Mouse (Mus musculus): ENCODE results near the gene Peg3. TPM values are rescaled to one million over a fixed set of nuclear protein-coding genes. Genes with fewer than 3 reads are reported as not detected.

The Peg3 gene
- total and polyA plus RNA-seq, 3 experiments = not detected

DNA sequence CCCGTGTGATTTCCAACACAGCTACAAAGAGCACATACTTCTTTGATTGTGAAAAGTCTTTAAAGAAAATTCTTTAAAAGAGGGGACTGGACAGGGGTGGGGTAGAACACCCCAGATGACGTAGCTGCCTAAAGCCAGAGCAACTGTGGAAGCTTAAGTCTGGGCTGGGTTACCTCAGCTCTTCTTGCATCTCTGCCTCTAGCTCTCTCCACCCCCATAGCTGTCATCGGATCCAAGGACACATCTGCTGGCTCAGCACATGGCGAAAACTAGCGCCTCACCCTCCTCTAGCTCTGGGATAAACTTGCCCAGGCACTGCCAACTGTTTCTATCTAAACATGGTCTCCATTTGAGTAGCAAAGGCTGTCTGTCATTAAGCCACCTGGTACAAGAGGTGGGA lies 35.0 kb upstream of the Peg3 start:
- TF ChIP-seq GATA1 (IDR thresholded peaks at IDR 0.05; ENCODE audit: low read depth, low read length) (no peak), ZMIZ1 (IDR thresholded peaks at IDR 0.05; ENCODE audit: low read depth, low read length) (no peak), ELF1 (IDR thresholded peaks at IDR 0.05; ENCODE audit: low read depth, low read length) (no peak), ETS1 (IDR thresholded peaks at IDR 0.05; ENCODE audit: low read depth, low read length) (no peak), NRF1 (IDR thresholded peaks at IDR 0.05; ENCODE audit: insufficient read depth, low read depth, low read length, poor library complexity, severe bottlenecking) (no peak), NELFE (IDR thresholded peaks at IDR 0.05; ENCODE audit: low read depth, low read length) (no peak), EP300 (IDR thresholded peaks at IDR 0.05; ENCODE audit: low read depth in 1 of 2, low read length in 2 of 2) (no peak), ZC3H11A (IDR thresholded peaks at IDR 0.05; ENCODE audit: low read depth, low read length) (no peak), JUND (IDR thresholded peaks at IDR 0.05; ENCODE audit: low read depth, low read length) (no peak), MAZ (IDR thresholded peaks at IDR 0.05; ENCODE audit: low read depth, low read length) (no peak), USF1 (IDR thresholded peaks at IDR 0.05; ENCODE audit: low read depth, low read length) (no peak), MEF2A (IDR thresholded peaks at IDR 0.05; ENCODE audit: extremely low read depth, insufficient replicate concordance, low read depth, low read length, poor library complexity, severe bottlenecking) (no peak), UBTF (IDR thresholded peaks at IDR 0.05; ENCODE audit: borderline replicate concordance, insufficient read depth, low read depth, low read length) (no peak), TAL1 (IDR thresholded peaks at IDR 0.05; ENCODE audit: low read length) (no peak), TBP (IDR thresholded peaks at IDR 0.05; ENCODE audit: low read depth, low read length) (no peak), RCOR1 (IDR thresholded peaks at IDR 0.05; ENCODE audit: low read depth, low read length) (no peak), USF2 (IDR thresholded peaks at IDR 0.05; ENCODE audit: borderline replicate concordance in 1 of 2, insufficient read depth in 1 of 2, low read depth in 1 of 2, low read length in 2 of 2) (no peak), MXI1 (IDR thresholded peaks at IDR 0.05; ENCODE audit: low read depth, low read length) (no peak), POLR2AphosphoS2 (IDR thresholded peaks at IDR 0.05; ENCODE audit: low read length) (no peak), GABPA (IDR thresholded peaks at IDR 0.05; ENCODE audit: low read depth, low read length) (no peak)
- H3K4me3 ChIP-seq (ENCODE audit: control insufficient read depth in 1 of 2, insufficient read depth in 1 of 2, low read depth in 2 of 2, low read length in 2 of 2) = no peak overlapping the region

GRCm38 (mm10) chr7:6760170-6760569 lies 29.9 kb upstream of the Peg3 start:
- Histone ChIP-seq H3K79me2 (ENCODE audit: control insufficient read depth, insufficient read depth, low read length, poor library complexity) (no peaks in the 10 kb centered on the region), H3K9me3 (replicated peaks; ENCODE audit: insufficient read depth, low read length) (no peaks in the 10 kb centered on the region), H3K4me1 (ENCODE audit: control insufficient read depth in 1 of 2, insufficient read depth in 2 of 2, low read length in 2 of 2) (no peaks in the 10 kb centered on the region), H3K27me3 (ENCODE audit: control insufficient read depth in 1 of 2, insufficient read depth in 2 of 2, low read length in 2 of 2) (no peaks in the 10 kb centered on the region; a peak in 1 of 4 replicates), H3K9ac (ENCODE audit: control insufficient read depth, low read depth, low read length, poor library complexity, severe bottlenecking) (no peak overlapping the region), H3K4me3 (ENCODE audit: control insufficient read depth in 1 of 2, insufficient read depth in 1 of 2, low read depth in 2 of 2, low read length in 2 of 2) (no peak overlapping the region), H3K36me3 (ENCODE audit: control insufficient read depth in 1 of 2, insufficient read depth in 2 of 2, low read length in 2 of 2) (no peaks in the 10 kb centered on the region), H3K27ac (ENCODE audit: control insufficient read depth, low read depth, low read length) (no peak overlapping the region)
- no peak for DNase-seq (ENCODE audit: low read depth, low spot score)
- no peak for TF ChIP-seq TBP (IDR thresholded peaks at IDR 0.05; ENCODE audit: low read depth, low read length)
- TF ChIP-seq GABPA (IDR thresholded peaks at IDR 0.05; ENCODE audit: low read depth, low read length) = no peak
- TF ChIP-seq POLR2AphosphoS5 (IDR thresholded peaks at IDR 0.05; ENCODE audit: borderline replicate concordance, low read depth, low read length) = no peak
- TF ChIP-seq RCOR1 (IDR thresholded peaks at IDR 0.05; ENCODE audit: low read depth, low read length) = no peak
- TF ChIP-seq POLR2AphosphoS2 (IDR thresholded peaks at IDR 0.05; ENCODE audit: low read length) = no peak
- no peak for TF ChIP-seq TCF12 (IDR thresholded peaks at IDR 0.05; ENCODE audit: low read depth, low read length)

More for the DNA sequence above, 35.0 kb upstream of the Peg3 start:
- Histone ChIP-seq H3K79me2 (ENCODE audit: control insufficient read depth, insufficient read depth, low read length, poor library complexity) (no peaks in the 10 kb centered on the region), H3K4me1 (ENCODE audit: control insufficient read depth in 1 of 2, insufficient read depth in 2 of 2, low read length in 2 of 2) (no peaks in the 10 kb centered on the region), H3K9ac (ENCODE audit: control insufficient read depth, low read depth, low read length, poor library complexity, severe bottlenecking) (no peak overlapping the region), H3K27me3 (ENCODE audit: control insufficient read depth in 1 of 2, insufficient read depth in 2 of 2, low read length in 2 of 2) (no peaks in the 10 kb centered on the region), H3K27ac (ENCODE audit: control insufficient read depth, low read depth, low read length) (no peak overlapping the region), H3K9me3 (replicated peaks; ENCODE audit: insufficient read depth, low read length) (no peaks in the 10 kb centered on the region), H3K36me3 (ENCODE audit: control insufficient read depth in 1 of 2, insufficient read depth in 2 of 2, low read length in 2 of 2) (no peaks in the 10 kb centered on the region)
- DNase-seq (ENCODE audit: low read depth, low spot score) = no peak

All from MEL (cell line).